Mouse (Mus musculus): ENCODE measurements around the gene Mfrp. TPM values are rescaled to one million over a fixed set of nuclear protein-coding genes. Genes with fewer than 3 reads are reported as not detected.

Gene Mfrp
- total and polyA plus RNA-seq, 3 experiments, result 0.10 TPM; not detected in 2

GRCm38 (mm10) chr9:44130581-44131275 lies 29.2 kb downstream of the Mfrp start:
- no peak for TF ChIP-seq NELFE (IDR thresholded peaks at IDR 0.05; ENCODE audit: low read depth, low read length)
- TF ChIP-seq NRF1 (IDR thresholded peaks at IDR 0.05; ENCODE audit: insufficient read depth, low read depth, low read length, poor library complexity, severe bottlenecking), result no peak
- H3K4me3 ChIP-seq (ENCODE audit: control insufficient read depth in 1 of 2, insufficient read depth in 1 of 2, low read depth in 2 of 2, low read length in 2 of 2), result no peak overlapping the region
- H3K36me3 ChIP-seq (ENCODE audit: control insufficient read depth in 1 of 2, insufficient read depth in 2 of 2, low read length in 2 of 2), result peaks cover 0 to 2% of the 10 kb centered on the region in 2 experiments; a peak in 1 of 4 replicates
- peaks cover 0 to 10% of the 10 kb centered on the region in 2 experiments; a peak in 3 of 4 replicates for H3K4me1 ChIP-seq (ENCODE audit: control insufficient read depth in 1 of 2, insufficient read depth in 2 of 2, low read length in 2 of 2)
- peaks cover 22 to 24% of the 10 kb centered on the region in 2 experiments for H3K27me3 ChIP-seq (ENCODE audit: control insufficient read depth in 1 of 2, insufficient read depth in 2 of 2, low read length in 2 of 2)
- H3K9ac ChIP-seq (ENCODE audit: control insufficient read depth, low read depth, low read length, poor library complexity, severe bottlenecking), result no peak overlapping the region
- H3K9me3 ChIP-seq (replicated peaks; ENCODE audit: insufficient read depth, low read length), result no peaks in the 10 kb centered on the region
- no peak overlapping the region for H3K27ac ChIP-seq (ENCODE audit: control insufficient read depth, low read depth, low read length)
- H3K79me2 ChIP-seq (ENCODE audit: control insufficient read depth, insufficient read depth, low read length, poor library complexity), result no peaks in the 10 kb centered on the region
- DNase-seq (ENCODE audit: low read depth, low spot score), result no peak

GRCm38 (mm10) chr9:44131276-44131590 lies 29.7 kb downstream of the Mfrp start:
- H3K4me3 ChIP-seq (ENCODE audit: control insufficient read depth in 1 of 2, insufficient read depth in 1 of 2, low read depth in 2 of 2, low read length in 2 of 2), result no peak overlapping the region
- H3K4me1 ChIP-seq (ENCODE audit: control insufficient read depth in 1 of 2, insufficient read depth in 2 of 2, low read length in 2 of 2), result peaks cover 0 to 14% of the 10 kb centered on the region in 2 experiments; a peak in 3 of 4 replicates
- peaks cover 22 to 24% of the 10 kb centered on the region in 2 experiments for H3K27me3 ChIP-seq (ENCODE audit: control insufficient read depth in 1 of 2, insufficient read depth in 2 of 2, low read length in 2 of 2)
- H3K36me3 ChIP-seq (ENCODE audit: control insufficient read depth in 1 of 2, insufficient read depth in 2 of 2, low read length in 2 of 2), result peaks cover 0 to 5% of the 10 kb centered on the region in 2 experiments; a peak in 1 of 4 replicates
- no peaks in the 10 kb centered on the region for H3K79me2 ChIP-seq (ENCODE audit: control insufficient read depth, insufficient read depth, low read length, poor library complexity)
- no peak for DNase-seq (ENCODE audit: low read depth, low spot score)
- TF ChIP-seq MAFK (IDR thresholded peaks at IDR 0.05; ENCODE audit: borderline replicate concordance, low read depth, low read length), result no peak
- no peak for TF ChIP-seq SIN3A (IDR thresholded peaks at IDR 0.05; ENCODE audit: low read length)
- no peak for TF ChIP-seq NRF1 (IDR thresholded peaks at IDR 0.05; ENCODE audit: insufficient read depth, low read depth, low read length, poor library complexity, severe bottlenecking)
- no peak for TF ChIP-seq USF1 (IDR thresholded peaks at IDR 0.05; ENCODE audit: low read depth, low read length)
- TF ChIP-seq E2F4 (IDR thresholded peaks at IDR 0.05; ENCODE audit: borderline replicate concordance, low read depth, low read length), result no peak
- no peak for TF ChIP-seq ELF1 (IDR thresholded peaks at IDR 0.05; ENCODE audit: low read depth, low read length)
- TF ChIP-seq ZMIZ1 (IDR thresholded peaks at IDR 0.05; ENCODE audit: low read depth, low read length), result no peak
- TF ChIP-seq POLR2AphosphoS5 (IDR thresholded peaks at IDR 0.05; ENCODE audit: borderline replicate concordance, low read depth, low read length), result no peak
- TF ChIP-seq MYB (IDR thresholded peaks at IDR 0.05; ENCODE audit: low read depth, low read length), result no peak
- H3K9me3 ChIP-seq (replicated peaks; ENCODE audit: insufficient read depth, low read length), result no peaks in the 10 kb centered on the region
- H3K9ac ChIP-seq (ENCODE audit: control insufficient read depth, low read depth, low read length, poor library complexity, severe bottlenecking), result no peak overlapping the region
- no peak overlapping the region for H3K27ac ChIP-seq (ENCODE audit: control insufficient read depth, low read depth, low read length)

- Histone ChIP-seq H3K27ac (ENCODE audit: control insufficient read depth, low read depth, low read length) (no peak overlapping the region), H3K4me1 (ENCODE audit: control insufficient read depth in 1 of 2, insufficient read depth in 2 of 2, low read length in 2 of 2) (peaks cover 0 to 18% of the 10 kb centered on the region in 2 experiments; a peak in 3 of 4 replicates), H3K9ac (ENCODE audit: control insufficient read depth, low read depth, low read length, poor library complexity, severe bottlenecking) (no peak overlapping the region), H3K9me3 (replicated peaks; ENCODE audit: insufficient read depth, low read length) (no peaks in the 10 kb centered on the region), H3K4me3 (ENCODE audit: control insufficient read depth in 1 of 2, insufficient read depth in 1 of 2, low read depth in 2 of 2, low read length in 2 of 2) (no peak overlapping the region), H3K36me3 (ENCODE audit: control insufficient read depth in 1 of 2, insufficient read depth in 2 of 2, low read length in 2 of 2) (peaks cover 0 to 8% of the 10 kb centered on the region in 2 experiments; a peak in 1 of 4 replicates), H3K27me3 (ENCODE audit: control insufficient read depth in 1 of 2, insufficient read depth in 2 of 2, low read length in 2 of 2) (peaks cover 22 to 24% of the 10 kb centered on the region in 2 experiments), H3K79me2 (ENCODE audit: control insufficient read depth, insufficient read depth, low read length, poor library complexity) (no peaks in the 10 kb centered on the region)
- TF ChIP-seq POLR2AphosphoS5 (IDR thresholded peaks at IDR 0.05; ENCODE audit: borderline replicate concordance, low read depth, low read length) (no peak), USF2 (IDR thresholded peaks at IDR 0.05; ENCODE audit: borderline replicate concordance in 1 of 2, insufficient read depth in 1 of 2, low read depth in 1 of 2, low read length in 2 of 2) (no peak), USF1 (IDR thresholded peaks at IDR 0.05; ENCODE audit: low read depth, low read length) (no peak), MYB (IDR thresholded peaks at IDR 0.05; ENCODE audit: low read depth, low read length) (no peak), HCFC1 (IDR thresholded peaks at IDR 0.05; ENCODE audit: low read depth, low read length) (no peak), CTCF (IDR thresholded peaks at IDR 0.05 in 2 of 3, conservative IDR thresholded peaks at IDR 0.05 in 1 of 3; ENCODE audit: control insufficient read depth in 1 of 3, insufficient read depth in 1 of 3, low read depth in 2 of 3, low read length in 3 of 3, poor library complexity in 1 of 3, severe bottlenecking in 1 of 3) (no peak), ZMIZ1 (IDR thresholded peaks at IDR 0.05; ENCODE audit: low read depth, low read length) (no peak), TBP (IDR thresholded peaks at IDR 0.05; ENCODE audit: low read depth, low read length) (no peak)
- no peak for DNase-seq (ENCODE audit: low read depth, low spot score)
Observed at GRCm38 (mm10) chr9:44132200-44132599, 30.7 kb downstream of the Mfrp start.
